ENCODE assay signal across 20 mouse cellular contexts in the genomic region with DNA sequence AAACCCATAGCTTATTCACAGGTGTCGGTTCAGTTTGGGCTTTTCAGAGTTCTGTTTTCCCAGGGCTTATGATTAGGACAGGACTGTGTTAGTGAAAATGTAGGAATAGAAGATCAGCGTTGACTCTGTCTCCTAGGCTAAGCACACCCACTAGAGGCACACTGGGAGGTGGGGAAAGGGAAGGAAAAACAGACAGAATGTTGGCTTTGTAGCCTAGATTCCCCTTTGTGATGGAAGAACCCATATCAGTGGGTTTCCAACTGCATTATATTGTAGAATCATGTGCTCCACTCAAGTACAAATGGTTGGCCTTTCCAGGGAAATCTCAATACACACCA.
"Had no signal": no experiment of that assay in that cellular context is flagged by ENCODE, and none has a peak within 500 bp of the region (broad histone marks: within the 10 kb centered on the region; RNA-seq: fewer than 3 reads in every experiment).

No protein-coding gene starts in this region.

- H3K9me3 ChIP-seq: heart, embryonic 13.5 days; heart, embryonic 15.5 days; limb, embryonic 13.5 days; limb, embryonic 15.5 days; liver, embryonic 12.5 days had no signal

- H3K9ac ChIP-seq: heart, embryonic 13.5 days; heart, embryonic 15.5 days; hindbrain, embryonic 14.5 days; limb, embryonic 13.5 days; limb, embryonic 15.5 days; liver, embryonic 12.5 days; liver, embryonic 14.5 days had no signal

- H3K27me3 ChIP-seq: heart, embryonic 13.5 days; heart, embryonic 15.5 days; limb, embryonic 13.5 days; limb, embryonic 15.5 days; liver, embryonic 12.5 days had no signal

- H3K36me3 ChIP-seq: heart, embryonic 13.5 days; heart, embryonic 15.5 days; limb, embryonic 13.5 days; limb, embryonic 15.5 days; liver, embryonic 12.5 days had no signal

- H3K27ac ChIP-seq: heart, adult 2 months; heart, embryonic 13.5 days; heart, embryonic 15.5 days; hindbrain, embryonic 14.5 days; kidney, postnatal 0 days; limb, embryonic 13.5 days; limb, embryonic 15.5 days; liver, embryonic 12.5 days; liver, embryonic 14.5 days had no signal

- H3K4me2 ChIP-seq: heart, embryonic 11.5 days; heart, embryonic 13.5 days; heart, embryonic 15.5 days; hindbrain, embryonic 14.5 days; limb, embryonic 13.5 days; limb, embryonic 15.5 days; liver, embryonic 12.5 days had no signal

- H3K4me3 ChIP-seq: heart, adult 2 months; heart, embryonic 13.5 days; heart, embryonic 15.5 days; limb, embryonic 13.5 days; limb, embryonic 15.5 days; liver, embryonic 12.5 days had no signal

- ATAC-seq: hindbrain, embryonic 16.5 days; inflammation-experienced regulatory T-cells, adult 6 months; liver, embryonic 12.5 days had no signal

- DNase-seq: gastrocnemius, postnatal 14 days; gastrocnemius, postnatal 36 days; heart, adult 11 months; heart, adult 2 months; heart, postnatal 14 days; heart, postnatal 36 days; layer of hippocampus, adult 9-11 months; layer of hippocampus, postnatal 36 days; left cerebral cortex, postnatal 4 days had no signal

- H3K4me1 ChIP-seq: heart, embryonic 13.5 days; heart, embryonic 15.5 days; limb, embryonic 13.5 days; limb, embryonic 15.5 days; liver, embryonic 12.5 days had no signal
